Mouse (Mus musculus) lung, adult 2 months (tissue): ENCODE data around the gene Carmil3.

Experiments
- CTCF ChIP-seq: fragments of 200-500 bp; IDR thresholded peaks from 2 replicates; pipeline ENCODE4 v1.5.1; 2011; ENCODE audit warnings: mild to moderate bottlenecking, low read length, control low read depth; ENCODE audit not compliant: insufficient read depth
- POLR2A ChIP-seq: fragments of 200-500 bp; IDR thresholded peaks from 2 replicates; pipeline ENCODE4 v1.6.1; 2011; ENCODE audit warnings: low read depth, mild to moderate bottlenecking, control low read depth, low read length, borderline replicate concordance; ENCODE audit errors: extremely low read depth

- TF ChIP-seq POLR2A (no peak), CTCF (no peak)
Measured at GRCm38 (mm10) chr14:55551347-55551746, 60.9 kb downstream of the Carmil3 start.
